Mouse (Mus musculus): Measurements from ENCODE around the gene Zscan21. TPM values are rescaled to one million over a fixed set of nuclear protein-coding genes. Genes with fewer than 3 reads are reported as not detected.

The Zscan21 gene
- polyA plus RNA-seq, 1 experiment from 2014 or later: 52.8 TPM

DNA sequence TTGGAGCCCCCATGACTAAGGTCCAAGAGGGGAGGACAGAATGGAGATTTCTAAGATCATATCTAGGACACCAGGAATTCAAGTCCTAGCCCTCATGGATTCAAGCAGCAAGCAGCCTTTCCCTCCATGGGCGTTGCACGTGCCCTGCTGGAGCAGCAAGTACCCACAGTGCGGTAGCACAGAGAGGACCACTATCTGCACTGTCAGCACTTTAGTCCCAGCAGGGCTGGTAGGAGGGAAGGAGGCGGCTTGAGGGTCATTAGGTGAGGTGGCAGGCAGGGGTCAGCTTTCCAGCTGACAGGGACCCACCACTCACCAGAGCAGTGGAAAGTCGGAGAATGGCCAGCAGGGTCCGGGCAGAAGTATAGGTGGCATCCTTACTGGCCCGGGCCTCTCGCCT, 48.9 kb downstream of the Zscan21 start:
- H3K4me1 ChIP-seq (ENCODE audit: control insufficient read depth, insufficient read depth, low read length): peaks cover 16% of the 10 kb centered on the region
- ATAC-seq (ENCODE audit: low read depth) (no peak), DNase-seq (ENCODE audit: low spot score) (no peak)
- no peak overlapping the region for H3K27ac ChIP-seq (replicated peaks; ENCODE audit: low read depth, low read length)
- H3K27me3 ChIP-seq (replicated peaks; ENCODE audit: control insufficient read depth, insufficient read depth, low read length): no peaks in the 10 kb centered on the region
- no peak overlapping the region for H3K9ac ChIP-seq (ENCODE audit: low read depth, low read length)
- 80% methylated on average over 8 of the region's 8 CpGs for WGBS
- H3K4me2 ChIP-seq (ENCODE audit: low read depth, low read length): no peak overlapping the region
- peaks cover 74% of the 10 kb centered on the region for H3K36me3 ChIP-seq (ENCODE audit: control insufficient read depth, insufficient read depth, low read length)
- H3K9me3 ChIP-seq (ENCODE audit: control insufficient read depth, low read length): no peaks in the 10 kb centered on the region
- H3K4me3 ChIP-seq (ENCODE audit: low read depth, low read length): no peak overlapping the region

DNA sequence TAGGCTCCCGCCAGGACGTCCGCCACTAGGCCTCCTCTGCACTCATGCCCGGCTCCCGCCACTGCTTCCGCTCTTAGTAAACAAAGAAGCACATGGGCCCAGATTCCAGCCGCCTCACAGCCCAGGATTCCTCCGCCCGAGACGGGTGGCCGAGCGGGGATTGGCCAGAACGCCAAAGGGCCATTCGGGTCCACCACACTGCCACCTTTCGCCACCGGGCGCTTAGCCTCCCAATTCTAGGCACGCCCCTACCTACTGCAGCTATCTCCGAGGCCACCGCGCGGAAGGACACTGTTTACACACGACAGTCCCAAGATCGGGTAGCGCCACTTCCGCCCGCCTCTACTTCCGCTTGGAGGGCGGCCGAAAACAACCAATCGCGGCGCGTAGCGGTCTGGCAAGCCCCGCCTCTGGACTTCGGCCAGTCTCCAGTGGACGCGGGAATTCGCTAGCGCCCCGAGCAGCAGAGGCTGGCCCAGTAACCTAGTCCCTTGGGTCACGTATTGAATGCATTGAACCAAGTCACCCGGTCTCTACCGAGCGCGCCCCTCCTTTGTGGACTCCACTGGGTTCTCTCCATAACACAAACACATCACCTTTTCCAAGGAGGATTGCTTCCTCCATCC, 54.3 kb downstream of the Zscan21 start:
- Histone ChIP-seq H3K9ac (ENCODE audit: low read depth, low read length) (peak overlapping the region; percentile 84), H3K36me3 (ENCODE audit: control insufficient read depth, insufficient read depth, low read length) (peaks cover 64% of the 10 kb centered on the region), H3K4me2 (ENCODE audit: low read depth, low read length) (peak overlapping the region; percentile 86), H3K4me3 (ENCODE audit: low read depth, low read length) (peak overlapping the region; percentile 72), H3K27me3 (replicated peaks; ENCODE audit: control insufficient read depth, insufficient read depth, low read length) (no peaks in the 10 kb centered on the region), H3K4me1 (ENCODE audit: control insufficient read depth, insufficient read depth, low read length) (peaks cover 15% of the 10 kb centered on the region), H3K27ac (replicated peaks; ENCODE audit: low read depth, low read length) (peak overlapping the region; percentile 93), H3K9me3 (ENCODE audit: control insufficient read depth, low read length) (no peaks in the 10 kb centered on the region)
- DNase-seq (ENCODE audit: low spot score) (peak; percentile 98), ATAC-seq (ENCODE audit: low read depth) (peak; percentile 83)
- under 1% methylated on average over 35 of the region's 47 CpGs for WGBS

DNA sequence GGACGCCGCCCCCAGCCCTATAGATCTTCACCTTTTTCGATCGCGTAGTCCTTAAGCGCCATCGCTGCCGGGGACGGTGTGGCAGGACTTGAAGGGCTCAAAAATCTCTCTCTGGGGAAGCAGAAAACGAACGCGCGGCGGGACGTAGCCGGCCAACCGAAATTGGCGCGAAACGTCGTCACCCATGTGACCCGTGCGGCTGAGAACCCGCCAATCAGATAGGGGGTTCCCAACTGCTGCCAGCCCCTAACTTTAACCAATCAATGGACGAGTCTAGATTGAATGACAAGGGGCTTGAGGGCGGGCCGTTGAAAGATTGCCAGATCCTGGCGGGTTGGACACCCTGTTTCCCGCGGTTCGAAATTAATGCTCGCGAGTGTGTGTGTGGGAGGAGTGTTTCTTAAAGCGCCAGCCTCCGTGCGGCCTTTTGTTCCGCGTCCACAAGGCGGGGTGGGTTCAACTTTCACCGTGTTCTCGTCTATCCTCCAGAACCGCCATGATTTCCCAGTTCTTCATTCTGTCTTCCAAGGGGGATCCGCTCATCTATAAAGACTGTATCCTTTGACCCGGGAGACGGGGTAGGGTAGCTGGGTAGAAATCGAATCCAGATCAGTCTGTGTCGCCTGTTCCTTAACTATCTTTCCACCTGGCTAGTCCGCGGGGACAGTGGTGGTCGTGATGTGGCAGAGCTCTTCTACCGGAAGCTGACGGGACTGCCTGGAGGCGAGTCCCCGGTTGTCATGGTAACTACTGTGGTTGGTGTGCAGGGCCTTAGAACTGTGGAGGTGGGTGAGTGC, 55.2 kb downstream of the Zscan21 start, which contains the start of the genes Ap4m1 and Mcm7:
TSS of gene Ap4m1 (plus strand) at position 308 of the 797 bp plus-strand sequence.
TSS of gene Mcm7 (minus strand) at position 728 of the 797 bp plus-strand sequence.
- Histone ChIP-seq H3K4me1 (ENCODE audit: control insufficient read depth, insufficient read depth, low read length) (peaks cover 15% of the 10 kb centered on the region), H3K36me3 (ENCODE audit: control insufficient read depth, insufficient read depth, low read length) (peaks cover 63% of the 10 kb centered on the region), H3K4me2 (ENCODE audit: low read depth, low read length) (peak within 1 kb of the TSS; percentile 86), H3K27me3 (replicated peaks; ENCODE audit: control insufficient read depth, insufficient read depth, low read length) (no peaks in the 10 kb centered on the region), H3K27ac (replicated peaks; ENCODE audit: low read depth, low read length) (peak within 1 kb of the TSS; percentile 95), H3K9me3 (ENCODE audit: control insufficient read depth, low read length) (no peaks in the 10 kb centered on the region), H3K9ac (ENCODE audit: low read depth, low read length) (peak within 1 kb of the TSS; percentile 84), H3K4me3 (ENCODE audit: low read depth, low read length) (peak within 1 kb of the TSS; percentile 72)
- DNase-seq (ENCODE audit: low spot score): peak; percentile 99
- under 1% methylated on average over 54 of the region's 54 CpGs for WGBS
- ATAC-seq (ENCODE audit: low read depth): peak; percentile 94

DNA sequence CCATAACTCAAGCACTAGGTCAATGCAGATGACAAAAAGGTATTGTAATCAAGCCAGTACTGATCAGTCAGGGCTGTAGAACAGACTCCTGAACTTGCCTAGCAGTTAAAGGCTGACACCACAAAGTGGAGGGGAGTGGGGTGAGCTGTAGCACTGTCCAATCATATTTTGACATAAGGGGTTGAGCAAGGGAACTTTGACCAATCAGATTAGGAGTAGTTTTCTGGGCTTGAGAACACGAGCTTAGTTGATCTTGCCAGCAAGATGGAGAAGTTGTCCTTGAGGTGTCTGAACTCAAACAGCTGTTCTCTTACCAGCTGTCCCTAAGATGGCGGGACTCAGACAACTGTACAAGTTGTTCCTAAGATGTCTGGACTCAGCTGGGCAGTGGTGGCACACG, 56.5 kb downstream of the Zscan21 start:
- Histone ChIP-seq H3K27me3 (replicated peaks; ENCODE audit: control insufficient read depth, insufficient read depth, low read length) (no peaks in the 10 kb centered on the region), H3K4me2 (ENCODE audit: low read depth, low read length) (peak overlapping the region; percentile 86), H3K27ac (replicated peaks; ENCODE audit: low read depth, low read length) (no peak overlapping the region), H3K36me3 (ENCODE audit: control insufficient read depth, insufficient read depth, low read length) (peaks cover 63% of the 10 kb centered on the region), H3K4me3 (ENCODE audit: low read depth, low read length) (peak overlapping the region; percentile 72; the same call in 1 of the 2 replicates), H3K4me1 (ENCODE audit: control insufficient read depth, insufficient read depth, low read length) (peaks cover 15% of the 10 kb centered on the region), H3K9ac (ENCODE audit: low read depth, low read length) (no peak overlapping the region), H3K9me3 (ENCODE audit: control insufficient read depth, low read length) (no peaks in the 10 kb centered on the region)
- DNase-seq (ENCODE audit: low spot score): peak; percentile 25
- no peak for ATAC-seq (ENCODE audit: low read depth)
- WGBS: 76% methylated on average over 3 of the region's 3 CpGs

MicroRNAs within 50 kb of the gene (microRNA counts, 519-probe panel; counts per million panel counts)
- microRNA mmu-miR-106b (3,442 counts per million, percentile 81 among the panel's probes with 10 or more counts), microRNA mmu-miR-25 (4,207 counts per million, percentile 95 among the panel's probes with 10 or more counts), microRNA mmu-miR-93 (3,230 counts per million, percentile 77 among the panel's probes with 10 or more counts)

Small RNA genes within 50 kb of the gene (microRNA-seq; reads per million reads assigned to microRNA genes)
- 3,259 reads per million, percentile 86 among the genes with 10 or more reads in this experiment for gene Mir106b (ENCODE audit: borderline number of aligned reads)
- gene Mir25 (ENCODE audit: borderline number of aligned reads): 541 reads per million, percentile 70 among the genes with 10 or more reads in this experiment
- 3,568 reads per million, percentile 87 among the genes with 10 or more reads in this experiment for gene Mir93 (ENCODE audit: borderline number of aligned reads)

Other genes starting within 250 kb of the Zscan21 start
- gene Pilrb2, start 245.1 kb upstream of the Zscan21 start, polyA plus RNA-seq (2014; fragmentation: Nextera tagmentation; extraction: Ambion mirVana): 0.46 and 0.52 TPM in 2 replicates
- 0.07 TPM in 1 of 2 replicates, not detected in the other for gene Cyp3a13, start 195.3 kb upstream of the Zscan21 start, polyA plus RNA-seq (2014; fragmentation: Nextera tagmentation; extraction: Ambion mirVana)
- gene Gjc3, start 153.8 kb upstream of the Zscan21 start, polyA plus RNA-seq (2014; fragmentation: Nextera tagmentation; extraction: Ambion mirVana): 0.45 and 0.88 TPM in 2 replicates
- 0.14 TPM in 1 of 2 replicates, not detected in the other for gene Azgp1, start 135.4 kb upstream of the Zscan21 start, polyA plus RNA-seq (2014; fragmentation: Nextera tagmentation; extraction: Ambion mirVana)
- not detected in 2 replicates for gene Smok3a, start 95.6 kb upstream of the Zscan21 start, polyA plus RNA-seq (2014; fragmentation: Nextera tagmentation; extraction: Ambion mirVana)
- gene Smok3b, start 95.5 kb upstream of the Zscan21 start, polyA plus RNA-seq (2014; fragmentation: Nextera tagmentation; extraction: Ambion mirVana): not detected in 2 replicates
- gene Smok3c, start 63.7 kb upstream of the Zscan21 start, polyA plus RNA-seq (2014; fragmentation: Nextera tagmentation; extraction: Ambion mirVana): not detected in 2 replicates
- gene Zkscan1, start 31.8 kb upstream of the Zscan21 start, polyA plus RNA-seq (2014; fragmentation: Nextera tagmentation; extraction: Ambion mirVana): 23.5 and 25.8 TPM in 2 replicates
- 11.6 and 13.4 TPM in 2 replicates for gene Zfp113, start 38.8 kb downstream of the Zscan21 start, polyA plus RNA-seq (2014; fragmentation: Nextera tagmentation; extraction: Ambion mirVana)
- 233 and 264 TPM in 2 replicates for gene Cops6, start 44.2 kb downstream of the Zscan21 start, polyA plus RNA-seq (2014; fragmentation: Nextera tagmentation; extraction: Ambion mirVana)
- 17.5 and 18.9 TPM in 2 replicates for gene Ap4m1, start 55.1 kb downstream of the Zscan21 start, polyA plus RNA-seq (2014; fragmentation: Nextera tagmentation; extraction: Ambion mirVana)
- gene Mcm7, start 55.5 kb downstream of the Zscan21 start, polyA plus RNA-seq (2014; fragmentation: Nextera tagmentation; extraction: Ambion mirVana): 120 and 138 TPM in 2 replicates
- 70.4 and 75.8 TPM in 2 replicates for gene Taf6, start 70.5 kb downstream of the Zscan21 start, polyA plus RNA-seq (2014; fragmentation: Nextera tagmentation; extraction: Ambion mirVana)
- gene Cnpy4, start 70.6 kb downstream of the Zscan21 start, polyA plus RNA-seq (2014; fragmentation: Nextera tagmentation; extraction: Ambion mirVana): 54.0 and 57.4 TPM in 2 replicates
- gene Mblac1, start 77.4 kb downstream of the Zscan21 start, polyA plus RNA-seq (2014; fragmentation: Nextera tagmentation; extraction: Ambion mirVana): 7.4 and 7.5 TPM in 2 replicates
- gene Nxpe5, start 109.0 kb downstream of the Zscan21 start, polyA plus RNA-seq (2014; fragmentation: Nextera tagmentation; extraction: Ambion mirVana): not detected in 2 replicates
- gene Lamtor4, start 138.6 kb downstream of the Zscan21 start, polyA plus RNA-seq (2014; fragmentation: Nextera tagmentation; extraction: Ambion mirVana): 71.7 and 73.2 TPM in 2 replicates
- gene BC037034, start 147.1 kb downstream of the Zscan21 start, polyA plus RNA-seq (2014; fragmentation: Nextera tagmentation; extraction: Ambion mirVana): 5.6 and 5.8 TPM in 2 replicates
- gene Gal3st4, start 155.9 kb downstream of the Zscan21 start, polyA plus RNA-seq (2014; fragmentation: Nextera tagmentation; extraction: Ambion mirVana): 2.5 and 3.5 TPM in 2 replicates
- 0.09 and 0.10 TPM in 2 replicates for gene Gm43720, start 163.1 kb downstream of the Zscan21 start, polyA plus RNA-seq (2014; fragmentation: Nextera tagmentation; extraction: Ambion mirVana)
- 3.9 and 4.5 TPM in 2 replicates for gene Gpc2, start 163.1 kb downstream of the Zscan21 start, polyA plus RNA-seq (2014; fragmentation: Nextera tagmentation; extraction: Ambion mirVana)
- 4.1 and 6.2 TPM in 2 replicates for gene Stag3, start 163.3 kb downstream of the Zscan21 start, polyA plus RNA-seq (2014; fragmentation: Nextera tagmentation; extraction: Ambion mirVana)
- gene Pvrig, start 225.1 kb downstream of the Zscan21 start, polyA plus RNA-seq (2014; fragmentation: Nextera tagmentation; extraction: Ambion mirVana): not detected in 2 replicates